Mouse (Mus musculus) urinary bladder, postnatal 10 days (tissue): ENCODE measurements at regions not wholly inside any gene's neighbourhood (a gene's known extent, or its start where the extent isn't known, plus 50 kb on each side); places are given as distances from the start of the nearest gene placed in this dataset.

ENCODE experiments used
- DNase-seq: peaks from one replicate; pipeline ENCODE4 v3.0.0; 2022; ENCODE audit warnings: low spot score

- no peak for DNase-seq
Measured at GRCm38 (mm10) chr3:157710790-157711381, 144.2 kb downstream of the Ptger3 start.

- no peak for DNase-seq
Measured at GRCm38 (mm10) chr3:157699961-157700360, 133.3 kb downstream of the Ptger3 start.

- no peak for DNase-seq
Measured at GRCm38 (mm10) chr3:157698529-157698928, 131.8 kb downstream of the Ptger3 start.

- no peak for DNase-seq
Measured at GRCm38 (mm10) chr3:157695128-157696075, 128.7 kb downstream of the Ptger3 start.
